Mouse (Mus musculus) kidney, adult 2 months (tissue): ENCODE data around the gene Wdr90.

Experiments used
- CTCF ChIP-seq: fragments of 200-500 bp; conservative IDR thresholded peaks from 2 replicates; pipeline ENCODE4 v1.5.1; 2011; ENCODE audit warnings: low read depth, mild to moderate bottlenecking, control low read depth, low read length, moderate library complexity, mixed read lengths; ENCODE audit not compliant: insufficient read depth, insufficient read length
- POLR2A ChIP-seq: fragments of 200-500 bp; IDR thresholded peaks from one replicate; pipeline ENCODE4 v1.6.1; 2011; ENCODE audit warnings: low read depth, low read length, control low read depth

DNA sequence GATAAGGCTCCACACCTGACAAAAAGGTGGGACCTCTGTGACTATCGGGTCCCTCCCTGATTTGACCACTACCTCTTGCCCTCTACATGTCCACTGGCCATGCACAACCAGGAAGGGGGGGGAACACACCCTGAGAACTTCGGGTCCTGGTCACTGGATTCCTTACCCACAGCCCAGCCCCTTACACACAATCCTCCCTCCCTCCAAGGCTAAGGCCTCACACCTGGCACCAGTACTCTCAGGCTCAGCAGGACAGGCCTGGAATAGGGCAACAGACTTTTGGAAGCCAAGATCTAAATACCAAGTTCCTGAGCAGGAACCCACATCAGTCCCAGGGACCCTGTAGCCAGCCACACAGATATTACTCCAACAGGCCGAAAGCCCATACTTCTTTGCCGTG is 22.4 kb downstream of the Wdr90 start:
- no peak for TF ChIP-seq CTCF
- TF ChIP-seq POLR2A: no peak
